Mouse (Mus musculus): ENCODE measurements at regions not wholly inside any gene's neighbourhood (a gene's known extent, or its start where the extent isn't known, plus 50 kb on each side); places are given as distances from the start of the nearest gene placed in this dataset.
"Not testable (repeated sequence)": the region's sequence is repeated elsewhere in the genome, so short reads cannot be mapped to it uniquely, and the experiment has no call there.

DNA sequence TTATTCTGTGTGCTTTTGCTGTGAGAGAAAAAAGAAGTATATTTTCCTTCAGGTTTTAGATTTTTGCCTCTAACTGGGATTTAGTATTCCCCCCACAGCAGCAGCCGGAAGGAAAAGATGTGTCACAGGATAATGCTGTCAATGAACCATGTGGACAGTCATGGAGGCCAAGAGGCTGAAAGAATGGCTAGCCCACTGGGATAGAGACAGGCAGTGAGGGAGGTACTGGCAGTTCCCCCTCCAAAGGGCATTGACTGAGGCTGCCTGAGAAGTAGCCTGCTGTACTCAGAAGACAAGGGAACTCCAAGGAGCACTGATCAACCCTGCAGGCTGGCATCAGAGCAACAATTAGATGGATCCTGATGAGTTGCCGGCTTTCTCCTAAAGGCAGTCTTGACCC lies 192.4 kb downstream of the Snx19 start:
- H3K27me3 ChIP-seq (ENCODE audit: control insufficient read depth, insufficient read depth, low read length): no peaks in the 10 kb centered on the region
- H3K4me2 ChIP-seq (ENCODE audit: low read depth, low read length): no peak overlapping the region
- no peaks in the 10 kb centered on the region for H3K4me1 ChIP-seq (ENCODE audit: control insufficient read depth, insufficient read depth, low read length)
- no peak for ATAC-seq (ENCODE audit: insufficient read depth, low FRiP score)
- H3K27ac ChIP-seq (ENCODE audit: low read length): no peak overlapping the region
- no peaks in the 10 kb centered on the region for H3K36me3 ChIP-seq (ENCODE audit: control insufficient read depth, insufficient read depth, low read length)
- whole genome bisulfite sequencing: 88% methylated on average over 2 of the region's 2 CpGs
- H3K9ac ChIP-seq (ENCODE audit: low read length): no peak overlapping the region
- no peaks in the 10 kb centered on the region for H3K9me3 ChIP-seq (replicated peaks; ENCODE audit: control insufficient read depth, low read length)
- H3K4me3 ChIP-seq (replicated peaks; ENCODE audit: low read length): no peak overlapping the region

GRCm38 (mm10) chr9:30618181-30618580 lies 191.3 kb downstream of the Snx19 start:
- ATAC-seq (ENCODE audit: insufficient read depth, low FRiP score): no peak
- no peaks in the 10 kb centered on the region for H3K27me3 ChIP-seq (ENCODE audit: control insufficient read depth, insufficient read depth, low read length)
- no peaks in the 10 kb centered on the region for H3K36me3 ChIP-seq (ENCODE audit: control insufficient read depth, insufficient read depth, low read length)
- H3K4me1 ChIP-seq (ENCODE audit: control insufficient read depth, insufficient read depth, low read length): no peaks in the 10 kb centered on the region
- WGBS: 83% methylated on average over 2 of the region's 2 CpGs
- H3K9me3 ChIP-seq (replicated peaks; ENCODE audit: control insufficient read depth, low read length): no peaks in the 10 kb centered on the region
- no peak overlapping the region for H3K4me3 ChIP-seq (replicated peaks; ENCODE audit: low read length)
- H3K27ac ChIP-seq (ENCODE audit: low read length): no peak overlapping the region
- H3K9ac ChIP-seq (ENCODE audit: low read length): no peak overlapping the region
- no peak overlapping the region for H3K4me2 ChIP-seq (ENCODE audit: low read depth, low read length)

GRCm38 (mm10) chr9:30613715-30614114 lies 186.8 kb downstream of the Snx19 start:
- Histone ChIP-seq H3K9me3 (replicated peaks; ENCODE audit: control insufficient read depth, low read length) (no peaks in the 10 kb centered on the region), H3K27ac (ENCODE audit: low read length) (no peak overlapping the region), H3K4me1 (ENCODE audit: control insufficient read depth, insufficient read depth, low read length) (no peaks in the 10 kb centered on the region), H3K27me3 (ENCODE audit: control insufficient read depth, insufficient read depth, low read length) (no peaks in the 10 kb centered on the region), H3K9ac (ENCODE audit: low read length) (no peak overlapping the region), H3K4me2 (ENCODE audit: low read depth, low read length) (no peak overlapping the region), H3K36me3 (ENCODE audit: control insufficient read depth, insufficient read depth, low read length) (no peaks in the 10 kb centered on the region), H3K4me3 (replicated peaks; ENCODE audit: low read length) (no peak overlapping the region)
- WGBS: 71% methylated on average over 6 of the region's 6 CpGs
- ATAC-seq (ENCODE audit: insufficient read depth, low FRiP score): no peak

DNA sequence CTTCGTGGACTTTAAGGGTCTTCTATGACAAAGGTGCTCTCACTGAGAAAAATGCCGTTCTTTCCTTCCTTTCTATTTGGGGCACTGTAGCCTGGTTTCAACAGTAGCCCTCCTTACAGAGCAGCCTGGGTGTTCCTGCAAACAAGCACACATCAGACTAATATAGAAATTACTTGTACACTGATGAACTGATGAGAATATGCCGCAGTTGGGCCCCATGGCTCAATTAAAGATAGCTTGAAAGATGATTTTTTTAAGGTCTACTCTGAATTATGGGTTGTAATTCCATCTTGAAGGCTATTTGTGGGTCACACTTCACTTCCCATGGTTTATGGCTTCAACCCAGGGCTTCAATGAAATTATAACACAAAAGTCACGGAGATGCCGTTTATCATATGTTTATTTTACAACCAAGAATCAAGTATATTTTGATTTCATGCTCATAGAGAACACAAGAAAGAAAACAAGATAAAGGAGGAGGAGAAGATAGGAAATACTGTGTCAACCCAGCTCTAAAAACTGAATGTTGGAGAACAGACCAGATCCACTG lies 186.2 kb downstream of the Snx19 start:
- whole genome bisulfite sequencing: 72% methylated on average over 5 of the region's 5 CpGs
- H3K4me1 ChIP-seq (ENCODE audit: control insufficient read depth, insufficient read depth, low read length): no peaks in the 10 kb centered on the region
- H3K9me3 ChIP-seq (replicated peaks; ENCODE audit: control insufficient read depth, low read length): no peaks in the 10 kb centered on the region
- no peaks in the 10 kb centered on the region for H3K27me3 ChIP-seq (ENCODE audit: control insufficient read depth, insufficient read depth, low read length)
- no peak overlapping the region for H3K27ac ChIP-seq (ENCODE audit: low read length)
- no peak overlapping the region for H3K4me2 ChIP-seq (ENCODE audit: low read depth, low read length)
- H3K4me3 ChIP-seq (replicated peaks; ENCODE audit: low read length): no peak overlapping the region
- no peak overlapping the region for H3K9ac ChIP-seq (ENCODE audit: low read length)
- no peak for ATAC-seq (ENCODE audit: insufficient read depth, low FRiP score)
- no peaks in the 10 kb centered on the region for H3K36me3 ChIP-seq (ENCODE audit: control insufficient read depth, insufficient read depth, low read length)

DNA sequence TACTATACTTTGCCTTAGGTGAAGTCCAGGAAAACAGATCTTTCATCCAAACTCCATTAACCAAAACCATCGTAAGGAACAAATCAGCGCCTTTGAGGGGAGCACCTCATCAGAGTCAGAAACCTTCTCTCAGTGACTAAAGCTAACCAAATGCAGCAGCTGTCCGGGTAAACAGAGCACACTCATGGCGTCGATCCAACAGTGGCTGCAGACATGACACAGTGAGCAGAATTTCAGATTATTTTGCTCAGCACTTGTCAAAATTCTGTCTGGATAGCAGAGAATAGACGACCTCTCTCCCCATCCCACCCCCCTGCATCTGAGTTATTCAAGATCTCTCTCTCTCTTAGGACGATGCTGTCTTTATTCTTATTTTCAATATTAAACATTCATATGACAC lies 183.4 kb downstream of the Snx19 start:
- Histone ChIP-seq H3K9ac (ENCODE audit: low read length) (no peak overlapping the region), H3K4me2 (ENCODE audit: low read depth, low read length) (no peak overlapping the region), H3K4me3 (replicated peaks; ENCODE audit: low read length) (no peak overlapping the region), H3K36me3 (ENCODE audit: control insufficient read depth, insufficient read depth, low read length) (no peaks in the 10 kb centered on the region), H3K27ac (ENCODE audit: low read length) (no peak overlapping the region), H3K27me3 (ENCODE audit: control insufficient read depth, insufficient read depth, low read length) (no peaks in the 10 kb centered on the region), H3K9me3 (replicated peaks; ENCODE audit: control insufficient read depth, low read length) (no peaks in the 10 kb centered on the region), H3K4me1 (ENCODE audit: control insufficient read depth, insufficient read depth, low read length) (no peaks in the 10 kb centered on the region)
- no peak for ATAC-seq (ENCODE audit: insufficient read depth, low FRiP score)
- WGBS: 51% methylated on average over 7 of the region's 7 CpGs

DNA sequence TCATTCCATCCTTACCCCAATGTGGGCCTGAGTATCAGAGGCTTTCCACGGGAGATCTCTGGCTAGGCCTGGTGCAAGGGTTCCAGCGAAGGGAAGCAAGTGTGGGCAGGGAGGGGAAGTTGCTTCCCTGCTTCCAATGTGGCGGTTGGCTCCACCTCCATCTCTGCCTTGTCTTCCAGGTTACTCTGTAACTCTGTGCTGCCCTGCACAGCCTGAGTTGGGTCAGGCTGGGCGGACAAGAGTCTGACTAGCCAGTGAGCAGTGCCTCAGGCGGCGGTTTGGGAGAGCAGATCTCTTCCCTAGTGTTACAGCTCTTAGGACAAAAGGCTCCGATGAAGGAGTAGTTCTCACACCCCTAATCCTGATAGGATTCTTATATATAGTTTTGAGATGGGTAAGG lies 172.8 kb downstream of the Snx19 start:
- Histone ChIP-seq H3K27ac (ENCODE audit: low read length) (no peak overlapping the region), H3K4me1 (ENCODE audit: control insufficient read depth, insufficient read depth, low read length) (no peaks in the 10 kb centered on the region), H3K36me3 (ENCODE audit: control insufficient read depth, insufficient read depth, low read length) (no peaks in the 10 kb centered on the region), H3K9ac (ENCODE audit: low read length) (no peak overlapping the region), H3K4me3 (replicated peaks; ENCODE audit: low read length) (no peak overlapping the region), H3K4me2 (ENCODE audit: low read depth, low read length) (no peak overlapping the region), H3K9me3 (replicated peaks; ENCODE audit: control insufficient read depth, low read length) (no peaks in the 10 kb centered on the region), H3K27me3 (ENCODE audit: control insufficient read depth, insufficient read depth, low read length) (no peaks in the 10 kb centered on the region)
- no peak for ATAC-seq (ENCODE audit: insufficient read depth, low FRiP score)
- 66% methylated on average over 7 of the region's 7 CpGs for WGBS

GRCm38 (mm10) chr9:30597691-30598090 lies 170.8 kb downstream of the Snx19 start:
- Histone ChIP-seq H3K4me1 (ENCODE audit: control insufficient read depth, insufficient read depth, low read length) (no peaks in the 10 kb centered on the region), H3K27ac (ENCODE audit: low read length) (no peak overlapping the region), H3K36me3 (ENCODE audit: control insufficient read depth, insufficient read depth, low read length) (no peaks in the 10 kb centered on the region), H3K9ac (ENCODE audit: low read length) (no peak overlapping the region), H3K27me3 (ENCODE audit: control insufficient read depth, insufficient read depth, low read length) (no peaks in the 10 kb centered on the region), H3K4me2 (ENCODE audit: low read depth, low read length) (no peak overlapping the region), H3K4me3 (replicated peaks; ENCODE audit: low read length) (no peak overlapping the region), H3K9me3 (replicated peaks; ENCODE audit: control insufficient read depth, low read length) (no peaks in the 10 kb centered on the region)
- 81% methylated on average over 4 of the region's 4 CpGs for whole genome bisulfite sequencing
- ATAC-seq (ENCODE audit: insufficient read depth, low FRiP score): no peak

DNA sequence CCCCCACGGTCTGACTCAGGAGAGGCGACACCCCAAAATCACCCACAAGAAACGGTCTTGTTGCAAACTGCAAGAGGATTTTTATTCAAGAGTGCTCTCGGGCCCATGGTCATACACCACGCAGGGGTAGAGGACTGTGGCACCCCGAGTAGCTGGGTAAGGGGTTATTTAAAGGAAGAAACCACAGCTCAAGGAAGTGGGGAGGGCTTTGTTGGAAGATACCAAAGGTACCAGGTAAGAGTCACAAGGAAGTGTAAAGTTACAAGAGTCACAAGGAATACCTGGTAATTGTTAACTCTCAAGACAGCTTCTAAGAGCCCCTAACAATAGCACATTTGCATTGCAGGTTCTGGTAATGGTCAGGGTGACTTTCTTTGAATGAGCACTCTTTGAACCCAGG lies 170.2 kb downstream of the Snx19 start:
- not testable (repeated sequence) for H3K4me2 ChIP-seq (ENCODE audit: low read depth, low read length); H3K9ac ChIP-seq (ENCODE audit: low read length); ATAC-seq (ENCODE audit: insufficient read depth, low FRiP score); H3K27ac ChIP-seq (ENCODE audit: low read length); H3K36me3 ChIP-seq (ENCODE audit: control insufficient read depth, insufficient read depth, low read length); H3K4me3 ChIP-seq (replicated peaks; ENCODE audit: low read length); H3K9me3 ChIP-seq (replicated peaks; ENCODE audit: control insufficient read depth, low read length); H3K27me3 ChIP-seq (ENCODE audit: control insufficient read depth, insufficient read depth, low read length); H3K4me1 ChIP-seq (ENCODE audit: control insufficient read depth, insufficient read depth, low read length)
- 81% methylated on average over 6 of the region's 6 CpGs for WGBS

DNA sequence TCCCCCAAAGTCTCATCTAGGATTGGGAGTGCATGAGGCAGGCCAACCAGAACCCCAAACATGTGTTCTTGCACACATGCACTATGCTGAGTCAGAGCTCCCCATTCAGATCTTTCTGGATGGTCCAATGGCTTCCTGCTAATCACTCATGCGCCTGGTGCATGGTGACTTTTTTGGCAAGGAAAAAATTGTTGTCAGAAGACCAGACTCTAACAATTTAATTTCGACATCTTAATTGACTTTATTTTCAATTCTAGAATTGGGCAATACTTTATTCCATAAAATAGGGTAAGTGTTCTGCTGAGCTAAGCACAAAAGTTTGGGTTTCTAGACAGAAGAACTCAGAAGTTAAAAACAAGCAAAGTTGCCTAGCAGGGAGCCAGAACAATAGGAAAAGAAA lies 165.7 kb downstream of the Snx19 start:
- no peak for ATAC-seq (ENCODE audit: insufficient read depth, low FRiP score)
- no peaks in the 10 kb centered on the region for H3K4me1 ChIP-seq (ENCODE audit: control insufficient read depth, insufficient read depth, low read length)
- no peaks in the 10 kb centered on the region for H3K36me3 ChIP-seq (ENCODE audit: control insufficient read depth, insufficient read depth, low read length)
- no peak overlapping the region for H3K4me2 ChIP-seq (ENCODE audit: low read depth, low read length)
- no peak overlapping the region for H3K9ac ChIP-seq (ENCODE audit: low read length)
- H3K27me3 ChIP-seq (ENCODE audit: control insufficient read depth, insufficient read depth, low read length): no peaks in the 10 kb centered on the region
- H3K27ac ChIP-seq (ENCODE audit: low read length): no peak overlapping the region
- no peaks in the 10 kb centered on the region for H3K9me3 ChIP-seq (replicated peaks; ENCODE audit: control insufficient read depth, low read length)
- H3K4me3 ChIP-seq (replicated peaks; ENCODE audit: low read length): no peak overlapping the region
- WGBS: 88% methylated on average over 2 of the region's 2 CpGs

DNA sequence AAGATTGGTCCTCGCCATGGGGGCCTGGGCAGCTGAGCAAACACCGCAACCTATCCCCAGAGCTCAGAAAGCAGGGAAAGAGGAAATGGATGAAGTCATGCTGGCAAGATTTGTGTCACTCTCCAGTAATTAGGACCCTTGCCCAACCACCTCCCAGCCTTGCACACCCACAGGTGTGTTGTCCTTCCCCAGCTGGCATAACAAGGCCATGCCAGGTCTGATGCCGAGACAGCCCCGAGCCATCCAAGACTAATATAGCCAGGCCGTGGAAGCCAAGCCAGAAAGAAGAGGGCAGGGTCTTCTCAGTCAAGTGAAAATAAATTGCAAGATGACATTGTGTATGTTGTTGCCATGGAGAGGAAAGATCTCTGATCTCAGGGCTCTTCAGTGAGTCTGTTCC lies 164.3 kb downstream of the Snx19 start:
- WGBS: 56% methylated on average over 5 of the region's 5 CpGs
- Histone ChIP-seq H3K36me3 (ENCODE audit: control insufficient read depth, insufficient read depth, low read length) (no peaks in the 10 kb centered on the region), H3K4me3 (replicated peaks; ENCODE audit: low read length) (no peak overlapping the region), H3K27me3 (ENCODE audit: control insufficient read depth, insufficient read depth, low read length) (no peaks in the 10 kb centered on the region), H3K4me2 (ENCODE audit: low read depth, low read length) (no peak overlapping the region), H3K4me1 (ENCODE audit: control insufficient read depth, insufficient read depth, low read length) (no peaks in the 10 kb centered on the region), H3K9ac (ENCODE audit: low read length) (no peak overlapping the region), H3K9me3 (replicated peaks; ENCODE audit: control insufficient read depth, low read length) (no peaks in the 10 kb centered on the region), H3K27ac (ENCODE audit: low read length) (no peak overlapping the region)
- ATAC-seq (ENCODE audit: insufficient read depth, low FRiP score): no peak
